Mouse (Mus musculus) kidney, postnatal 4 days (tissue): ENCODE data around the gene Tgif1.

ENCODE experiments used
- DNase-seq, 2 experiments: peaks; one replicate each; pipeline ENCODE4 v3.0.0; 2021; ENCODE audit warnings: mixed read lengths in 2 of 2

Tgif1 gene

GRCm38 (mm10) chr17:70865060-70865604, 11.8 kb upstream of the Tgif1 start:
- DNase-seq, result no peak

- DNase-seq, result no peak
Measured at GRCm38 (mm10) chr17:70864645-70865044, 11.3 kb upstream of the Tgif1 start.

- no peak for DNase-seq
Measured at GRCm38 (mm10) chr17:70864117-70864516, 10.8 kb upstream of the Tgif1 start.

GRCm38 (mm10) chr17:70858814-70859213, 5.5 kb upstream of the Tgif1 start:
- DNase-seq, result peak in 1 of 2 experiments; percentile 25

- DNase-seq, result peak; percentile 64 to 71
Measured at GRCm38 (mm10) chr17:70856871-70857415, 3.6 kb upstream of the Tgif1 start.

- DNase-seq, result peak in 1 of 2 experiments; percentile 24
Measured at GRCm38 (mm10) chr17:70854021-70854420, 675 bp upstream of the Tgif1 start.

GRCm38 (mm10) chr17:70852686-70853386, 510 bp downstream of the Tgif1 start:
- peak; percentile 84 to 90 for DNase-seq

- DNase-seq, result peak; percentile 53 to 70
Measured at GRCm38 (mm10) chr17:70852011-70852685, 1.2 kb downstream of the Tgif1 start.

GRCm38 (mm10) chr17:70850996-70851991, 2.1 kb downstream of the Tgif1 start:
- peak; percentile 83 to 89 for DNase-seq

- peak; percentile 77 to 85 for DNase-seq
Measured at GRCm38 (mm10) chr17:70850233-70850995, 2.9 kb downstream of the Tgif1 start.

GRCm38 (mm10) chr17:70849399-70850232, 3.7 kb downstream of the Tgif1 start:
- peak; percentile 97 to 98 for DNase-seq

GRCm38 (mm10) chr17:70848511-70849398, 4.6 kb downstream of the Tgif1 start:
- peak; percentile 73 to 82 for DNase-seq

- peak; percentile 28 to 43 for DNase-seq
Measured at GRCm38 (mm10) chr17:70847751-70848510, 5.4 kb downstream of the Tgif1 start.

GRCm38 (mm10) chr17:70847086-70847485, 6.3 kb downstream of the Tgif1 start:
- peak; percentile 62 to 74 for DNase-seq

- DNase-seq, result no peak
Measured at GRCm38 (mm10) chr17:70846111-70846644, 7.2 kb downstream of the Tgif1 start.

GRCm38 (mm10) chr17:70845543-70845942, 7.8 kb downstream of the Tgif1 start:
- no peak for DNase-seq

- DNase-seq, result peak; percentile 23 to 43
Measured at GRCm38 (mm10) chr17:70844971-70845370, 8.4 kb downstream of the Tgif1 start.

- no peak for DNase-seq
Measured at GRCm38 (mm10) chr17:70843252-70843651, 10.1 kb downstream of the Tgif1 start.
